Mouse (Mus musculus): ENCODE measurements around the gene Sox5. TPM values are rescaled to one million over a fixed set of nuclear protein-coding genes. Genes with fewer than 3 reads are reported as not detected.

Gene Sox5
- total RNA-seq, 2 experiments from 2014 or later: 39.5 to 48.8 TPM

- no peak for DNase-seq (ENCODE audit: low spot score in 2 of 2)
Observed at GRCm38 (mm10) chr6:143832483-143833181, 949.1 kb downstream of the Sox5 start.

GRCm38 (mm10) chr6:143831246-143831645 is 950.5 kb downstream of the Sox5 start:
- no peak for DNase-seq (ENCODE audit: low spot score in 2 of 2)

GRCm38 (mm10) chr6:143830131-143830530 is 951.6 kb downstream of the Sox5 start:
- no peak for DNase-seq (ENCODE audit: low spot score in 2 of 2)

- DNase-seq (ENCODE audit: low spot score in 2 of 2): no peak
Observed at GRCm38 (mm10) chr6:143826786-143827185, 955.0 kb downstream of the Sox5 start.

GRCm38 (mm10) chr6:143825966-143826365 is 955.8 kb downstream of the Sox5 start:
- no peak for DNase-seq (ENCODE audit: low spot score in 2 of 2)

GRCm38 (mm10) chr6:143825086-143825485 is 956.7 kb downstream of the Sox5 start:
- DNase-seq (ENCODE audit: low spot score in 2 of 2): no peak

- DNase-seq (ENCODE audit: low spot score in 2 of 2): no peak
Observed at GRCm38 (mm10) chr6:143788446-143788845, 993.3 kb downstream of the Sox5 start.

GRCm38 (mm10) chr6:143787360-143787759 is 994.4 kb downstream of the Sox5 start:
- DNase-seq (ENCODE audit: low spot score in 2 of 2): no peak

GRCm38 (mm10) chr6:143785685-143786084 is 996.1 kb downstream of the Sox5 start:
- no peak for DNase-seq (ENCODE audit: low spot score in 2 of 2)
